Mouse (Mus musculus): ENCODE results near the gene Gm5148.

The Gm5148 gene

GRCm38 (mm10) chr3:37686751-37687150 is 37.5 kb downstream of the Gm5148 start:
- no peak for DNase-seq

- no peak for DNase-seq
Measured at GRCm38 (mm10) chr3:37686219-37686618, 38.1 kb downstream of the Gm5148 start.

- DNase-seq: no peak
Measured at GRCm38 (mm10) chr3:37676291-37676690, 48.0 kb downstream of the Gm5148 start.

GRCm38 (mm10) chr3:37675056-37675525 is 49.2 kb downstream of the Gm5148 start:
- no peak for DNase-seq

GRCm38 (mm10) chr3:37673513-37674261 is 50.6 kb downstream of the Gm5148 start:
- DNase-seq: no peak

- DNase-seq: no peak
Measured at GRCm38 (mm10) chr3:37672266-37673040, 51.8 kb downstream of the Gm5148 start.

- DNase-seq: no peak
Measured at GRCm38 (mm10) chr3:37669100-37669499, 55.2 kb downstream of the Gm5148 start.

- no peak for DNase-seq
Measured at GRCm38 (mm10) chr3:37668652-37669051, 55.6 kb downstream of the Gm5148 start.

GRCm38 (mm10) chr3:37667736-37668135 is 56.6 kb downstream of the Gm5148 start:
- DNase-seq: no peak

GRCm38 (mm10) chr3:37667119-37667467 is 57.2 kb downstream of the Gm5148 start:
- no peak for DNase-seq

GRCm38 (mm10) chr3:37666291-37667118 is 57.8 kb downstream of the Gm5148 start:
- DNase-seq: no peak

Measured in cerebellum, adult 8-10 months (tissue).